Mouse (Mus musculus): Measurements from ENCODE around the gene Ceacam2.
"Not testable (repeated sequence)": the region's sequence is repeated elsewhere in the genome, so short reads cannot be mapped to it uniquely, and the experiment has no call there.

Gene Ceacam2

GRCm38 (mm10) chr7:25483133-25483735, 56.4 kb downstream of the Ceacam2 start:
- DNase-seq (ENCODE audit: low spot score): no peak

- not testable (repeated sequence) for DNase-seq (ENCODE audit: low spot score)
Measured at GRCm38 (mm10) chr7:25480791-25481190, 58.9 kb downstream of the Ceacam2 start.

DNA sequence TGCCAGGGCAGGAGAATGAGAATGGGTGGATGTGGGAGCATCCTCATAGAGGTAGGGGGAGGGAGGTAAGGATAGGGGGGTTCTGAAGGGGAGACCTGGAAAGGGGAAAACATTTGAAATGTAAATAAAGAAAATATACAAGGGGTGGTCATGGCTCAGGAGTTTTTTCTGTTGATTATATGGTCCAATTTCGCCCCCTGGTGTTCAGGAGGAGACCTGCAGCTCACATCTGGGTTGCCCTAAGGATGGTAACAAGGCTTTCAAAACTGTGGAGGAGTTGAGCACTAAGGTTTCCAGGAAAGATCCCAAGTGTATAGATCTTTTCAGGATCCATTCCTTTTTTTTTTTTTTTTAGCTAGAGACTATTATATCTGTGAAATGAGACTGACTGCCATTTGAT, 60.2 kb downstream of the Ceacam2 start:
- DNase-seq (ENCODE audit: low spot score): peak; percentile 12

DNA sequence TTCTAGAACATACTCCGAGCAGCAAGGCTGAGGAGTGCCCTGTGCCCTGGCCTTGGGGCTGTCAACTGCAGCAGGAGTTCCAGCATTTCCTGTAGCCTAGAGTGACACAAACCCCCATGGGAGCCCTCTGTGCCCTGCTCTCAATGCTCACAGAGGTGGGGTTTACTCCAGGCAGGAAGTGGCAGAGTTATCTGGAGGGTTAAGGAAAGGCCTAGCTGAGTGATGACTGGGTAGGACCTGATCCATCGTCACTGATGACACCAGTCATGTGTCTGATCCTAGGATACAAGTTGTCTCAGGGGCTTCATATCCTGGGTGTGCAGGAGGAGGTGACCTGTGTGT, 61.9 kb downstream of the Ceacam2 start:
- DNase-seq (ENCODE audit: low spot score): peak; percentile 5

DNA sequence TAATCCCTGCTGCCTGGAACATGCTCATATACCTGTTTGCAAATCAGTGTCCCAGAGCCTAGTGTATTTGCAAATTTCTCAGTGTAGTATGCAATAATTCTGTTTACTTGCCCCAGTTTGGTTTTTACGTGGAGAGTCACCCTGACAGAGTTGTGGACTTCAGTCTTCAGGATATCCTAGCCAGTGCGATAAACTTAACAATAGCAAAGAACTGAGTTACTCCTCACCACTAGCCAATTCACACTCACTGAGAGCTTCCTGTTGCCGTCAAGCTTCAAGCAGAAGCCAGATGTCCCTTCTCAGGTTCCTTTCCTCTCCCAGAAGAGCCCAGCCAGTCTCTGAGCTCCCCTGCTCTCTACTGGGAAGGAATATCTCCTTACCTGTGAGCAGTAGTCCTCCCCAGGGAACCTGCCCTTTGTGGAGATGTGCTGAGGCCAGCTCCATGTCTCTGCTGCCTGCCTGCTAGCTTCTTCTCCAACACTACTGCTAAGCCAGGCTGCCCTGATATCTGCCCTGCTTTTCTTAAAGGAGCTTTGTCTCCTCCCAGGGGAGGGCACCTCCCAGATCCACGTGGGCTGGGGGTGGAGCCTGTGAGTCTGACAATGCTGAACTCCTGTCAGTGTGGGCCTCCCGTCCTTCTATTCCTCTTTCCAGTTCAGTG, 62.4 kb downstream of the Ceacam2 start, which contains the start of gene Ceacam1:
TSS of gene Ceacam1 (minus strand) at position 513 of the 661 bp plus-strand sequence.
- not testable (repeated sequence) for DNase-seq (ENCODE audit: low spot score)

- not testable (repeated sequence) for DNase-seq (ENCODE audit: low spot score)
Measured at GRCm38 (mm10) chr7:25471821-25472220, 67.8 kb downstream of the Ceacam2 start.

All from spleen, adult 12 weeks (tissue).